Mouse (Mus musculus) kidney, embryonic 14.5 days (tissue): ENCODE results near the gene Olfr493. TPM values are rescaled to one million over a fixed set of nuclear protein-coding genes. Genes with fewer than 3 reads are reported as not detected.

Source experiments
- ATAC-seq: fragments of 200-750 bp; cut with Nextera tagmentation; 2 replicates; pipeline ENCODE4 v1.8.0; 2017; ENCODE audit warnings: moderate number of reproducible peaks, mild to moderate bottlenecking, moderate TSS enrichment, moderate library complexity; ENCODE audit not compliant: low FRiP score, low TSS enrichment
- H3K27ac ChIP-seq: fragments of 300-500 bp; sonication (generic); 2 replicates; pipeline ENCODE4 v1.5.1; 2014; ENCODE audit warnings: low read depth, mild to moderate bottlenecking, low read length, moderate library complexity, mixed read lengths
- H3K27me3 ChIP-seq: fragments of 300-500 bp; sonication (generic); 2 replicates; pipeline ENCODE4 v1.6.1; 2014; ENCODE audit warnings: mild to moderate bottlenecking, low read length; ENCODE audit not compliant: control insufficient read depth, insufficient read depth
- H3K36me3 ChIP-seq: fragments of 300-500 bp; sonication (generic); 2 replicates; pipeline ENCODE4 v1.6.1; 2014; ENCODE audit warnings: low read length, mixed read lengths; ENCODE audit not compliant: control insufficient read depth, insufficient read depth
- H3K4me1 ChIP-seq: fragments of 300-500 bp; sonication (generic); 2 replicates; pipeline ENCODE4 v1.6.1; 2014; ENCODE audit warnings: low read length, mixed read lengths; ENCODE audit not compliant: control insufficient read depth, insufficient read depth
- H3K4me2 ChIP-seq: fragments of 300-500 bp; sonication (generic); replicated peaks from 2 replicates; pipeline ENCODE4 v1.6.1; 2014; ENCODE audit warnings: low read depth, mild to moderate bottlenecking, low read length
- H3K4me3 ChIP-seq: fragments of 300-500 bp; sonication (generic); 2 replicates; pipeline ENCODE4 v1.5.1; 2014; ENCODE audit warnings: mild to moderate bottlenecking, low read length
- H3K9ac ChIP-seq: fragments of 300-500 bp; sonication (generic); 2 replicates; pipeline ENCODE4 v1.6.1; 2014; ENCODE audit warnings: low read depth, mild to moderate bottlenecking, low read length, moderate library complexity
- H3K9me3 ChIP-seq: fragments of 300-500 bp; sonication (generic); 2 replicates; pipeline ENCODE4 v1.6.1; 2016; ENCODE audit warnings: low read length; ENCODE audit not compliant: control insufficient read depth
- WGBS: fragments of 180-500 bp; shearing (Covaris S2); extraction: QIAGEN DNeasy Blood & Tissue Kit; methylation state at CpG from one replicate; pipeline ENCODE4 v1.1.7; 2014; 5-methylcytosine and 5-hydroxymethylcytosine counted together
- polyA plus RNA-seq: library from polyadenylated mRNA; unstranded; fragments of >200 nt; fragmentation: Nextera tagmentation; extraction: Ambion mirVana; gene quantifications from 2 replicates; pipeline ENCODE4 v1.2.1, GENCODE M21; 2014

Olfr493 gene
- polyA plus RNA-seq: not detected in 2 replicates

DNA sequence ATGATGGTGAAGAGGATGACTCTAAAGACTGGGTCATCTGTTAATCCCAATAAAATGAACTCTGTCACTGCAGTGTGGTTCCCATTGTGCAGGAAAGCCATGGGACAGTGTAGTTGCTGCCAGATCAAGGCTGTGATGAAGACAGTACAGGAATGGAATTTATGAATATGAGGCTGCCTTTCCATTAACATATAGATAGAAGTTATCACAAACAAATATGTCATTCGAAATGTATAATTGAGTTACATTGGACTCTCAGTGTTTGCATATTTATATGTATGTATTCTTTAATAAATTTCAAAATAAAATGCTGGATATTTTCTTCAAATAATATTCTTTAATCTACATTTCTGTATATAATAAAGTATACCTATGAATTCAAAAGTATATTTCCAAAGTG lies at the start of gene Olfr493:
TSS of gene Olfr493 (minus strand) at position 101 of the 400 bp plus-strand sequence.
- ATAC-seq: no peak

DNA sequence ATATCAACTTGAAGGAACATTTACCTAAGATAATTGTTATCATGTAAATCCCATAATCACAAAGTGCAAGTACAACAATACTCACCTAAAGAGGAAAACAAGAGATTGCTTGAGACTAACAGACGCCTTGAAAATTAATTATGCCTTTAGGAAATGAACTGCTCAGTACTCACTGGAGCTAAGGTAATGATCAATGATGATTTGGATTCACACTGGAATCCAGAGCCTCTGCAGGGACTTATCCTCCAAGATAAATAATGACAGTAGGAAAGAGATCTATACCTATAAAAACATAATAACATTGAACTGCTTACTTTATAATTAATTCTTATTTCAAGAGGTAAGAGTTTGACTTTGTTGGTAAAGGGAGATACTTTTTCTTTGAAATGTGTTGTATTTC lies 46.1 kb upstream of the Olfr493 start, which contains the start of gene Olfr495:
TSS of gene Olfr495 (plus strand) at position 301 of the 400 bp plus-strand sequence.
- Histone ChIP-seq H3K27me3 (no peaks in the 10 kb centered on the region), H3K4me3 (no peak within 1 kb of the TSS), H3K4me2 (no peak within 1 kb of the TSS), H3K27ac (no peak within 1 kb of the TSS), H3K9me3 (no peaks in the 10 kb centered on the region), H3K4me1 (no peaks in the 10 kb centered on the region), H3K9ac (no peak within 1 kb of the TSS), H3K36me3 (no peaks in the 10 kb centered on the region)
- 82% methylated on average over 1 of the region's 1 CpGs for WGBS
- ATAC-seq: no peak

More for the DNA sequence above, at the start of gene Olfr493:
- Histone ChIP-seq H3K27me3 (no peaks in the 10 kb centered on the region), H3K9ac (no peak within 1 kb of the TSS), H3K4me2 (no peak within 1 kb of the TSS), H3K36me3 (no peaks in the 10 kb centered on the region), H3K27ac (no peak within 1 kb of the TSS), H3K4me1 (no peaks in the 10 kb centered on the region), H3K4me3 (no peak within 1 kb of the TSS), H3K9me3 (no peaks in the 10 kb centered on the region)
- WGBS: 79% methylated on average over 1 of the region's 1 CpGs

DNA sequence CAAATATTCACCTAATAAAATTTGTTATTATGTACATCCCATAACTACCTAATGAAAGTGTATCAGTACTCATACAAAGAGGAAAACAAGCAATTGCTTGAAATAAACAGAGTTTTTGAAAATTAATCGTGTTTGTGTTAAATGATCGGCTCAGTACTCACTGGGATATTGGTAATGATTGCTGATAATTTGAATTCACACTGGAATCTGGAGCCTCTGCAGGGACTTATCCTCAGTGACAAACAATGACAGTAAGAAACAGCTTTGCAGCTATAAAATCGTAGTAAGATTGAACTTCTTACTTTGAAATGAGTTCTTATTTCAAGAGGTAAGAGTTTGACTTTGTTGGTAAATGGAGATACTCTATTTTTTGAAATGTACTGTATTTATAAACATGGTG lies 18.3 kb upstream of the Olfr493 start, which contains the start of gene Olfr494:
TSS of gene Olfr494 (plus strand) at position 301 of the 400 bp plus-strand sequence.
- H3K4me1 ChIP-seq: no peaks in the 10 kb centered on the region
- WGBS: 80% methylated on average over 3 of the region's 3 CpGs
- H3K4me3 ChIP-seq: no peak within 1 kb of the TSS
- no peaks in the 10 kb centered on the region for H3K27me3 ChIP-seq
- H3K36me3 ChIP-seq: no peaks in the 10 kb centered on the region
- H3K9me3 ChIP-seq: no peaks in the 10 kb centered on the region
- no peak within 1 kb of the TSS for H3K9ac ChIP-seq
- H3K4me2 ChIP-seq: no peak within 1 kb of the TSS
- ATAC-seq: no peak
- no peak within 1 kb of the TSS for H3K27ac ChIP-seq

DNA sequence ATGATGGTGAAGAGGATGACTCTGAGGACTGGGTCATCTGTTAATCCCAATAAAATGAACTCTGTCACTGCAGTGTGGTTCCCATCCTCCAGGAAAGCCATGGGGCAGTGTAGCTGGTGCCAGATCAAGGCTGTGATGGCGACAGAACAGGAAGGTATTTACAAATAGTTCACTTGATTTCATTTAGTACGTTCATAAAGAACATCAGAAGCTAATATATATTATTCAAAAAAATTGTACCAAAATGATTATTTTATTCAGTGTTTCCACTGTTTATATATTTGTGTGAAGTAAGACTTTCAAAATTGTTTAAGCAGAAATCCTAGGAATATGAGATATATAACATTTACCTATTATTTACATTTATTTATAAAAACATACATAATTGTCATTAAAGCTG lies 23.2 kb downstream of the Olfr493 start, which contains the start of gene Olfr492:
TSS of gene Olfr492 (minus strand) at position 101 of the 400 bp plus-strand sequence.
- Histone ChIP-seq H3K4me3 (no peak within 1 kb of the TSS), H3K4me1 (no peaks in the 10 kb centered on the region), H3K27ac (no peak within 1 kb of the TSS), H3K9ac (no peak within 1 kb of the TSS), H3K9me3 (no peaks in the 10 kb centered on the region), H3K36me3 (no peaks in the 10 kb centered on the region), H3K27me3 (no peaks in the 10 kb centered on the region), H3K4me2 (no peak within 1 kb of the TSS)
- no peak for ATAC-seq
- WGBS: 79% methylated on average over 2 of the region's 2 CpGs

DNA sequence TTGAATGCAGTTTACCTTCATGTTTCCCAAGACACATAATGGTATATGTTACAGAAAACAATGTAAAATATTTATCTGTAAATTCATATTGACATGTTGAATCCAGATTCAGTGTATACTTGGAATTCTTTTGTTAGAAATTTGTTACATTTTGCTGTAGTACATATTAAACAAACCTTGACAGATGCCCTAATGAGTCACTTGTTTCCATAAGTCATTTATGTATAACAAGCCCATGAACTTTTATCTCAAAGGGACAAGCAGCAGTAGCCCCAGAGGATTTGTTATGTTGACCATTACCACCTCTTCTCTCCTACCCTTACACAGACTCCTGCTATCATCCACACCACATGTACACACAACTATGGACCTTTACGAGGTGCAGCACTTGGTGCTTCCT lies 33.6 kb downstream of the Olfr493 start, which contains the start of gene Olfr491:
TSS of gene Olfr491 (plus strand) at position 301 of the 400 bp plus-strand sequence.
- H3K4me1 ChIP-seq: no peaks in the 10 kb centered on the region

More for the DNA sequence above, 33.6 kb downstream of the Olfr493 start, which contains the start of gene Olfr491:
- no peak within 1 kb of the TSS for H3K4me3 ChIP-seq
- no peaks in the 10 kb centered on the region for H3K9me3 ChIP-seq
- H3K27ac ChIP-seq: no peak within 1 kb of the TSS
- 61% methylated on average over 1 of the region's 1 CpGs for WGBS
- no peaks in the 10 kb centered on the region for H3K36me3 ChIP-seq
- H3K4me2 ChIP-seq: no peak within 1 kb of the TSS
- ATAC-seq: no peak
- H3K27me3 ChIP-seq: no peaks in the 10 kb centered on the region
- H3K9ac ChIP-seq: no peak within 1 kb of the TSS

Other genes with a start within 250 kb of the Olfr493 start
- 0.09 TPM in 1 of 2 replicates, not detected in the other for gene Olfr482, start 249.4 kb downstream of the Olfr493 start, polyA plus RNA-seq
- not detected in 2 replicates for gene Olfr483, start 246.1 kb downstream of the Olfr493 start, polyA plus RNA-seq
- not detected in 2 replicates for gene Olfr484, start 219.5 kb downstream of the Olfr493 start, polyA plus RNA-seq
- gene Olfr485, start 187.1 kb downstream of the Olfr493 start, polyA plus RNA-seq: not detected in 2 replicates
- not detected in 2 replicates for gene Olfr486, start 174.2 kb downstream of the Olfr493 start, polyA plus RNA-seq
- not detected in 2 replicates for gene Olfr487, start 132.3 kb downstream of the Olfr493 start, polyA plus RNA-seq
- not detected in 2 replicates for gene Olfr488, start 88.6 kb downstream of the Olfr493 start, polyA plus RNA-seq
- not detected in 2 replicates for gene Olfr490, start 58.0 kb downstream of the Olfr493 start, polyA plus RNA-seq
- not detected in 2 replicates for gene Olfr491, start 33.5 kb downstream of the Olfr493 start, polyA plus RNA-seq
- gene Olfr492, start 23.3 kb downstream of the Olfr493 start, polyA plus RNA-seq: not detected in 2 replicates
- gene Olfr494, start 18.4 kb upstream of the Olfr493 start, polyA plus RNA-seq: not detected in 2 replicates
- not detected in 2 replicates for gene Olfr495, start 46.2 kb upstream of the Olfr493 start, polyA plus RNA-seq
- gene Olfr497, start 73.4 kb upstream of the Olfr493 start, polyA plus RNA-seq: not detected in 2 replicates
- gene Olfr498, start 118.3 kb upstream of the Olfr493 start, polyA plus RNA-seq: not detected in 2 replicates
- gene Olfr502, start 178.1 kb upstream of the Olfr493 start, polyA plus RNA-seq: not detected in 2 replicates
- gene Olfr503, start 197.5 kb upstream of the Olfr493 start, polyA plus RNA-seq: not detected in 2 replicates
- gene Olfr504, start 218.8 kb upstream of the Olfr493 start, polyA plus RNA-seq: not detected in 2 replicates